ENCODE assay signal across 7 mouse cellular contexts in the genomic region with DNA sequence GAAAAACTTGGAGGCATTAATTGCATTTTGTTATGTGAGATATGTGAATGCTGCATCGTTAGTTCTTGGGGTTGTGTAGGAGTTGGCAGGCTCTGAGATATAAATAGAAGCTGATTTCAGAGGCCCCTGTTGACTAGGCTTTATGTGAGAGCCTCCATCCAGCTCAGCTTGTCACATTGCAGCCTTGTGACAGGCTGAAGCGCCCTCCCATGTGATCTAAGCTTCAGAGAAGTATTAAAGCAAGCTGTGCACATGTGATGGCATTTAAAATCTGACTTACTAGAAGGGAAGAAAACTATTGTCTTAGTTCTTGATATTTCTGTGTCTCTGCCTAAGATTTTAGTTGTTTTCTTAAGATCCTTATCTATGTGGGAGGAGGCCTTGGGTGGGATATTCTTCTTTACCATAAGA. TPM values are rescaled to one million over a fixed set of nuclear protein-coding genes. Genes with fewer than 3 reads are reported as not detected.
A peak's percentile ranks its signal among the peaks of the same experiment; 100 is the strongest.
DNase-seq lines count a peak whose midpoint lies in the region; ATAC-seq lines count a peak whose summit lies in the region.

No protein-coding gene starts in this region.

- peak; percentile 77 for DNase-seq in adrenal gland, adult 2 months
- peak; percentile 78 for DNase-seq in embryo, embryonic 10 days (ENCODE audit: low spot score)
- DNase-seq in gastrocnemius, adult 8-10 months (ENCODE audit: low spot score in 2 of 2) = peak; percentile 51 to 58
- peak; percentile 70 for DNase-seq in induced T-regulatory cell, adult 2 months (ENCODE audit: low read depth)
- DNase-seq in left cerebral cortex, adult 9 months (ENCODE audit: low spot score in 2 of 2) = peak; percentile 71 to 76
- DNase-seq in right cerebral cortex, adult 2 months (ENCODE audit: low spot score in 2 of 2) = peak; percentile 65 to 68

- peak; percentile 17 for ATAC-seq in megakaryocyte, adult 5-6 weeks (ENCODE audit: poor library complexity, severe bottlenecking)

RNA-seq across cellular contexts. Expression of a gene that starts 2.1 kb away (rescaled TPM):
- total RNA-seq in adrenal gland, adult 2 months (2021) = 100 to 1,000 TPM; 171 to 173 TPM
- 61.3 and 69.8 TPM in 2 replicates for polyA plus RNA-seq in adrenal gland, adult 2 months (2012; rRNA removed)
- total RNA-seq in gastrocnemius, adult 8-10 months (2022) = 100 to 1,000 TPM; 247 to 295 (median 262) TPM
- 127 and 129 TPM in 2 replicates for total RNA-seq in megakaryocyte, adult 5-6 weeks (2015)
- 98.6 and 107 TPM in 2 replicates for total RNA-seq in megakaryocyte, adult 5-6 weeks (2017)

Comparison
In these comparisons a context has a peak if more than half of its experiments do, and no peak if none do; other contexts are left out.
1. Peak in every context shown above with its lines: DNase-seq and ATAC-seq.